Mouse (Mus musculus): ENCODE results near the gene Alox12. TPM values are rescaled to one million over a fixed set of nuclear protein-coding genes. Genes with fewer than 3 reads are reported as not detected.

Gene Alox12
- polyA plus RNA-seq, 1 experiment from 2014 or later = 0.08 TPM

GRCm38 (mm10) chr11:70199107-70199506 lies 56.0 kb downstream of the Alox12 start:
- ATAC-seq (ENCODE audit: low read depth) = no peak

DNA sequence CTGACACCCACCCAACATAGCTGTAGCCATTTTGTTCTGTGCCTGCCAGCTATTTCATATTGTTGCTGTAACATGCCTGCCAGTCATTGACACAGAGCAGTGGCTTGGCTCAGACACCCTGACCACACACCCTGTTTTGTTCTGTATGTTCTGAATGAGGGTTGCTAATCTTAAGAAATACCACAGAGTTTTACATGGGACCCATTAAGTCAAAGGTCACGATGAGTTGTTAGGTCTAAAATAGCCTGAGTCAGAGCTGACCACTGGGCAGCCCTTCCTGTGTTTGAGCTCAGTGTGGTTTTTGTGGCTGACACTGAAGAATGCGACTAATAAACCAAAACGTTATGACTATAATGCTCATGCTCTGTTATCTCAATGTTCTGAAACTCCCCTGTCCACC lies 56.8 kb downstream of the Alox12 start:
- H3K27ac ChIP-seq (ENCODE audit: low read depth, low read length) = no peak overlapping the region
- H3K27me3 ChIP-seq (ENCODE audit: control insufficient read depth, insufficient read depth, low read length) = no peaks in the 10 kb centered on the region
- H3K9me3 ChIP-seq (ENCODE audit: control insufficient read depth, low read length) = no peaks in the 10 kb centered on the region
- 96% methylated on average over 3 of the region's 3 CpGs for WGBS
- no peaks in the 10 kb centered on the region for H3K4me1 ChIP-seq (ENCODE audit: control insufficient read depth, insufficient read depth, low read length)
- no peak overlapping the region for H3K4me2 ChIP-seq (ENCODE audit: low read depth, low read length)
- H3K4me3 ChIP-seq (ENCODE audit: low read depth, low read length) = no peak overlapping the region
- no peak overlapping the region for H3K9ac ChIP-seq (replicated peaks; ENCODE audit: low read depth, low read length)
- ATAC-seq (ENCODE audit: low read depth) = no peak
- H3K36me3 ChIP-seq (ENCODE audit: control insufficient read depth, insufficient read depth, low read length) = no peaks in the 10 kb centered on the region

More at GRCm38 (mm10) chr11:70199107-70199506, 56.0 kb downstream of the Alox12 start:
- H3K27ac ChIP-seq (ENCODE audit: low read depth, low read length) = no peak overlapping the region
- WGBS = 88% methylated on average over 8 of the region's 8 CpGs
- H3K9me3 ChIP-seq (ENCODE audit: control insufficient read depth, low read length) = no peaks in the 10 kb centered on the region
- no peak overlapping the region for H3K9ac ChIP-seq (replicated peaks; ENCODE audit: low read depth, low read length)
- H3K4me3 ChIP-seq (ENCODE audit: low read depth, low read length) = no peak overlapping the region
- no peaks in the 10 kb centered on the region for H3K36me3 ChIP-seq (ENCODE audit: control insufficient read depth, insufficient read depth, low read length)
- no peak overlapping the region for H3K4me2 ChIP-seq (ENCODE audit: low read depth, low read length)
- no peaks in the 10 kb centered on the region for H3K27me3 ChIP-seq (ENCODE audit: control insufficient read depth, insufficient read depth, low read length)
- no peaks in the 10 kb centered on the region for H3K4me1 ChIP-seq (ENCODE audit: control insufficient read depth, insufficient read depth, low read length)

GRCm38 (mm10) chr11:70193354-70194285 lies 61.5 kb downstream of the Alox12 start:
- no peak overlapping the region for H3K4me2 ChIP-seq (ENCODE audit: low read depth, low read length)
- no peaks in the 10 kb centered on the region for H3K4me1 ChIP-seq (ENCODE audit: control insufficient read depth, insufficient read depth, low read length)
- H3K27ac ChIP-seq (ENCODE audit: low read depth, low read length) = no peak overlapping the region
- no peaks in the 10 kb centered on the region for H3K9me3 ChIP-seq (ENCODE audit: control insufficient read depth, low read length)
- H3K9ac ChIP-seq (replicated peaks; ENCODE audit: low read depth, low read length) = no peak overlapping the region
- H3K36me3 ChIP-seq (ENCODE audit: control insufficient read depth, insufficient read depth, low read length) = no peaks in the 10 kb centered on the region
- H3K27me3 ChIP-seq (ENCODE audit: control insufficient read depth, insufficient read depth, low read length) = no peaks in the 10 kb centered on the region
- 65% methylated on average over 11 of the region's 11 CpGs for WGBS
- no peak for ATAC-seq (ENCODE audit: low read depth)
- H3K4me3 ChIP-seq (ENCODE audit: low read depth, low read length) = no peak overlapping the region

DNA sequence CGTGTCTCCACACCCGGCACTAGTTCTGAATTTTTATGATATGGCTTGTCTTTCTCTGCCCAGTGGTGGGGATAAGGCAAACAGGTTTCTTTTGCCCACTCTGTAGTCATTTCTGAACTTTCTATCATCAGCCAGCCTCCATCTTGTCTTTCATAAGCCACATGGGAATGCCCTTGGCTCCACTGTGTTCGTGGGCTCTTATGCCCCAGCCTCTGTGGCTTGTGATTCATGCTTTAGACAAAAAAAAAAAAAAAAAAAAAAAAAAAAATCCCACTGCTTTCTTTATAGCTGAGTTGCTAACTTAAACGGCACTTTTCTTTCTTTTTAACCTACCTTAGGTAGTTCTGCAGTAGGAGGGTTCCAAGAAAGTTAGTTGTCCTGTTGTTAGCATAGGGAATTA lies 63.0 kb downstream of the Alox12 start:
- no peak overlapping the region for H3K4me3 ChIP-seq (ENCODE audit: low read depth, low read length)

More for the DNA sequence above, 63.0 kb downstream of the Alox12 start:
- no peaks in the 10 kb centered on the region for H3K27me3 ChIP-seq (ENCODE audit: control insufficient read depth, insufficient read depth, low read length)
- WGBS = 86% methylated on average over 4 of the region's 4 CpGs
- H3K9ac ChIP-seq (replicated peaks; ENCODE audit: low read depth, low read length) = no peak overlapping the region
- H3K4me2 ChIP-seq (ENCODE audit: low read depth, low read length) = no peak overlapping the region
- no peaks in the 10 kb centered on the region for H3K4me1 ChIP-seq (ENCODE audit: control insufficient read depth, insufficient read depth, low read length)
- ATAC-seq (ENCODE audit: low read depth) = no peak
- no peak overlapping the region for H3K27ac ChIP-seq (ENCODE audit: low read depth, low read length)
- no peaks in the 10 kb centered on the region for H3K36me3 ChIP-seq (ENCODE audit: control insufficient read depth, insufficient read depth, low read length)
- no peaks in the 10 kb centered on the region for H3K9me3 ChIP-seq (ENCODE audit: control insufficient read depth, low read length)

MicroRNAs encoded within 50 kb of the gene (microRNA counts, 519-probe panel; counts per million panel counts)
- 2,667 counts per million, percentile 16 among the panel's probes with 10 or more counts for microRNA mmu-miR-195
- not detected for microRNA mmu-miR-497

Small RNA genes lying within 50 kb of the gene (microRNA-seq; reads per million reads assigned to microRNA genes)
- gene Mir195a (264 reads per million, percentile 59 among the genes with 10 or more reads in this experiment), gene Mir497 (not detected), gene Mir497b (not detected)

Other genes with a start within 250 kb of the Alox12 start
- gene Acadvl, start 239.9 kb downstream of the Alox12 start, polyA plus RNA-seq (2014; fragmentation: Nextera tagmentation; extraction: Ambion mirVana) = 49.5 and 57.2 TPM in 2 replicates
- gene Dlg4, start 238.4 kb downstream of the Alox12 start, polyA plus RNA-seq (2014; fragmentation: Nextera tagmentation; extraction: Ambion mirVana) = 24.9 and 31.6 TPM in 2 replicates
- gene Asgr1, start 201.3 kb downstream of the Alox12 start, polyA plus RNA-seq (2014; fragmentation: Nextera tagmentation; extraction: Ambion mirVana) = 3.7 TPM in 1 of 2 replicates, not detected in the other
- gene Asgr2, start 162.7 kb downstream of the Alox12 start, polyA plus RNA-seq (2014; fragmentation: Nextera tagmentation; extraction: Ambion mirVana) = 0.26 TPM in 1 of 2 replicates, not detected in the other
- gene Mgl2, start 125.0 kb downstream of the Alox12 start, polyA plus RNA-seq (2014; fragmentation: Nextera tagmentation; extraction: Ambion mirVana) = 0.20 and 0.68 TPM in 2 replicates
- 1.1 TPM in 1 of 2 replicates, not detected in the other for gene Clec10a, start 99.2 kb downstream of the Alox12 start, polyA plus RNA-seq (2014; fragmentation: Nextera tagmentation; extraction: Ambion mirVana)
- gene Slc16a11, start 42.6 kb downstream of the Alox12 start, polyA plus RNA-seq (2014; fragmentation: Nextera tagmentation; extraction: Ambion mirVana) = 3.0 and 4.0 TPM in 2 replicates
- gene Slc16a13, start 34.3 kb downstream of the Alox12 start, polyA plus RNA-seq (2014; fragmentation: Nextera tagmentation; extraction: Ambion mirVana) = 10.4 and 13.2 TPM in 2 replicates
- 1.8 and 5.7 TPM in 2 replicates for gene Bcl6b, start 25.6 kb downstream of the Alox12 start, polyA plus RNA-seq (2014; fragmentation: Nextera tagmentation; extraction: Ambion mirVana)
- 160 and 161 TPM in 2 replicates for gene 0610010K14Rik, start 17.4 kb downstream of the Alox12 start, polyA plus RNA-seq (2014; fragmentation: Nextera tagmentation; extraction: Ambion mirVana)
- gene Gm21988, start 15.5 kb downstream of the Alox12 start, polyA plus RNA-seq (2014; fragmentation: Nextera tagmentation; extraction: Ambion mirVana) = 12.7 and 13.3 TPM in 2 replicates
- 389 and 413 TPM in 2 replicates for gene Rnasek, start 15.5 kb downstream of the Alox12 start, polyA plus RNA-seq (2014; fragmentation: Nextera tagmentation; extraction: Ambion mirVana)
- gene Alox12e, start 67.3 kb upstream of the Alox12 start, polyA plus RNA-seq (2014; fragmentation: Nextera tagmentation; extraction: Ambion mirVana) = not detected in 2 replicates
- gene Alox15, start 96.7 kb upstream of the Alox12 start, polyA plus RNA-seq (2014; fragmentation: Nextera tagmentation; extraction: Ambion mirVana) = not detected in 2 replicates
- gene Pelp1, start 154.7 kb upstream of the Alox12 start, polyA plus RNA-seq (2014; fragmentation: Nextera tagmentation; extraction: Ambion mirVana) = 29.3 and 32.1 TPM in 2 replicates
- 44.1 and 54.5 TPM in 2 replicates for gene Arrb2, start 177.3 kb upstream of the Alox12 start, polyA plus RNA-seq (2014; fragmentation: Nextera tagmentation; extraction: Ambion mirVana)
- gene Med11, start 196.6 kb upstream of the Alox12 start, polyA plus RNA-seq (2014; fragmentation: Nextera tagmentation; extraction: Ambion mirVana) = 41.4 and 46.6 TPM in 2 replicates
- 0.31 and 1.5 TPM in 2 replicates for gene Zmynd15, start 204.1 kb upstream of the Alox12 start, polyA plus RNA-seq (2014; fragmentation: Nextera tagmentation; extraction: Ambion mirVana)
- gene Cxcl16, start 204.6 kb upstream of the Alox12 start, polyA plus RNA-seq (2014; fragmentation: Nextera tagmentation; extraction: Ambion mirVana) = 1.2 and 14.6 TPM in 2 replicates
- 1.8 and 3.7 TPM in 2 replicates for gene Tm4sf5, start 249.9 kb upstream of the Alox12 start, polyA plus RNA-seq (2014; fragmentation: Nextera tagmentation; extraction: Ambion mirVana)